Mouse (Mus musculus) heart, postnatal 25 days (tissue): ENCODE measurements around the gene Scube1. TPM values are rescaled to one million over a fixed set of nuclear protein-coding genes. Genes with fewer than 3 reads are reported as not detected.

Experiments used
- DNase-seq: peaks from one replicate; pipeline ENCODE4 v3.0.0; 2022; ENCODE audit warnings: low spot score
- intact Hi-C: fragments of 180-260 bp; cut with DNase I; formaldehyde crosslinking; loops from one replicate; pipeline ENCODE4 v1.15.1; 2025
- total RNA-seq, 2 experiments: library from RNA; stranded (reverse); gene quantifications; 2 replicates each; pipeline ENCODE4 v1.2.3; 2021

Gene Scube1
- total RNA-seq = 1 to 10 TPM; 1.1 to 1.2 TPM

DNA sequence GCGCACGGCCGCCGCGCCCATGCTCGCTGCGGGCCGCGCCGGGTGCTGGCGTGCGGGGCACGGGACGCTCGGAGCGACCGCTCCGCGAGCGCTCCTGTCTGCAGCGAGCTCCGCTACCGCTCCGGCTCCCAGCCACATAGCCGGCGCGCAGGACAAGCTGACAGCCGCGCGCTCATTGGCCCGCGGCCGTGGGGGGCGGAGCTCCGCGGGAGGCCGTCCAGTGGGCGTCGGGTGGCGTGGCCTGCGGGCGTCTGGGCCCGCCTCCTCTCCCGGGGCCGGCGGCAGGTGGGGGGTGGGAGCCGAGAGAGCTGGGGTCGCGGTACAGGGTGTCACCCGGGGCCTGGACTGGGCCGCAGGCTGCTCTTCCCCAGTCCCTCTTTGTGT lies at the start of gene Scube1:
Gene Scube1, minus strand, starts transcription at position 136 of the 384 bp plus-strand sequence.
- intact Hi-C loops = no loop called here
- DNase-seq = peak; percentile 79

DNA sequence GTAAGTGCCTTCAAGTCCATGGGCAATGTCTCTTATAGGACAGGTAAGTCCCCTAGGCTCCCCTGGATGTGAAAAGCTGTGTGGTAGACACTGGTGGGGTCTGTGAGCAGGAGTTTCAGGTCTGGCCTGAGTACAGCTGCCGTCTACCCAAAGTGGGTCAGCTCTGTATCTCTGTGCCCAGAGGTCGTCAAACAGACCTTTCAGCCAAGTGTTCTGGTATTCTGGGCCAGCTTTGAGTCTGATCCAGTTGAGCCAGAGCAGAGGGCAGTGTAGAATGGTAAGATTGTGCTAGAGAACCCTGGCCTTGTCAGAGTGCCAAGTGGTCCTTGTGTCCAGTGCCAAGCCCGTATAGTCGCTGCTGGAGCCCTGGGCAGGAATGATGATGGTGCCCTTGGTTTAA lies 48.1 kb upstream of the Scube1 start:
- no peak for DNase-seq
- intact Hi-C loops = no loop called here

DNA sequence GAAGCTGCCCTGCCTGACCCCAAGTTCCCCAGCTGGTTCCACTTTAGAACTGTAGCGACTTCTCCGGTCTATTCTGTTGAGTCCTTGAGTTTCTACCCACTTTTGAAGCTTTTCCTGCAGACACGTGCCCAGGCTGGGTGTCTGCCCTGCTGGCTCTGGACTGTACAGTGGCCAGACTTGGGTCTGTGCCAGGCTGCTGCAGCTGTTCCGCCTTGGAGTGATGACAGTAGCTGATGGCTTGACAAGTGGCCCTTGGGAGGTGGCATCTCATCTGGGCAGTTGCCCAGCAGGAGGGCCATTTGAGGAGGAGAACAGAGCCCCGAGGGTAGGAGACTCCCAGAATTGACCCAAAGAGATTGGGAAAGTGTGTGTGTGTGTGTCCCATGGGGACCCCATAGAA lies 47.6 kb upstream of the Scube1 start:
- intact Hi-C loops = no loop called here
- peak; percentile 8 for DNase-seq

DNA sequence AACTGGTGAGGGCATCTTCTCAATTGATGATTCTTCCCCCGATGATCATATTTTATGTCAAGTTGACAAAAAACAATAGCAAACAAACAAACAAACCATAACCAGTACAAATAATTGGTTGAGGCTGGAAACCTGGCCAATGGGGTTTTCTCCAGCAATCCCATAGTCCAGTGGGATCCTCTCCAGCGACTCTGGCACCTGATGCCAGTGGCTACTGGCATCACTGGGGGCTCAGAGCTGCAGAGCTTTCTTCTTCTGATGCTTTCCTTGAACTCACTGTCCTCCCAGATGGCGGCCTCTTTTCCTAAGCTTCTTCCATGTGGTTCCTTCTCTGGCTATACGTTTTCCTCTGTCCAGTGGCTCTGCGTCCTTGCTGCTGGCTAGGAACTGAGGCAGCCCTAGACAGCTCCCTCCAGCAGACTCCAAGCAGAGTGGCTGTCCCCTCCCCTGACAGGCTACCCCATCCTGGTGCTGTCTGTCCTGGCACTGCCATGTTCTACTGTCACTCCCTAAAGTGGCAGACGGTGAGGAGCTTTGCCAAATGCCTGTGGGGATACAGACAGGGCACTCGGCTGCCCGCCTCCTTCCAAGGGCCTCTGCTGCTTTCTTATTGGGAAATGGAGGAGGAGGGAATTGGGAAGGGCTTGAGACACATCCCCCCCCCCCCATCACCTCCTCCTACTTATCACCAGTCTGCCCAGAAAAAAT lies 46.7 kb upstream of the Scube1 start:
- intact Hi-C loops = no loop called here
- DNase-seq = no peak

DNA sequence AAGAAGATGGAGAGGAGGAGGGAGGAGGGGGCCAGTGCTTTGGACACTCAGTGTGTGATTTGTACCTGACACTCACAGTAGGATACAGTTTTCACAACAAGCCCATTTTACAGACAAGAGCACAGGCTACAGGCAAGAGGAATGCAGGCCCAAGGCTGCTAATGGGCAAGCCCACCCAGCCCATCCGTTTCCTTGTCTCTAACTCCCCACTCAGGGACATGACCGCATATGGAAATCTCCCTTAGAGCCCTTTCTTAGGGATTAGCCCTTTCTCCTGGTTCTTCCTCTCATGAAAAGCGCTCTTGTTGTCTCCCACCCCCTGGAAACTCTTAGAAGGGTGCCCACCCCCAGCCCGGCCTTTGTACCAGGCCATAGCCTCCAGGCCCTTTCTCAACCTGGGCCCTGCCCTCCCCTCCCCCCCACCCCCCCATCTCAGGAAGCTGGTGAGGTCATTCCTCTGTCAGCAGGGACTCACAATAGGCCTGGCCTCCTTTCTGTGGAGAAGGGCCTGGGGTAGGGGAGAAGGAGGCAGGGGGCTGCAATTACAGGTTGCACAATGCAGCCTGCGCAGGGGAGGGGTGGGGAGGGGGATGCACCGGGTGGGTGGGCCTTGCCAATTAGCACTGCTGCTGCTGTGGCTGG lies 40.7 kb upstream of the Scube1 start:
- intact Hi-C loops = no loop called here
- no peak for DNase-seq

DNA sequence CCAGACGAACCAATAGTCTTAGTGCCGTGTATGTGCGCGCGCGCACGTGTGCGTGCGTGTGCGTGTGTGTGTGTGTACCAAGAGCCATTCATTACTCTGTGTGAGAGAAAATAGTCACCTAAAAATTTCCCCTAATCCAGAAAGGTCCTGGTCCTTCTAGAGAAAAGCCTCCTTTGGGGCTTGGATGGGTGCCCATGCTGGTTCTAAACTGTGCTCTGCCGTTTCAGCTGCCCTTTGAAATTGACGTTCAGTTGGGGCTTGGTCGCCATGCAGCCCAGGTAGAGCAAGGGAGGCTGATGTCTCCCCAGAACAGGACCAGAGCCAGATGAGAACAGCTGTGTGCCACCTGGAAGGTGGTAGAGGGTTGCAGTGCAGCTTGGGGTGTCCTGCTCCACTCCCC lies 36.7 kb upstream of the Scube1 start:
- DNase-seq = no peak
- intact Hi-C loops = loop anchor here (2.0 kb wide), 1 partner anchor 293 kb away; no protein-coding TSS in a partner anchor

DNA sequence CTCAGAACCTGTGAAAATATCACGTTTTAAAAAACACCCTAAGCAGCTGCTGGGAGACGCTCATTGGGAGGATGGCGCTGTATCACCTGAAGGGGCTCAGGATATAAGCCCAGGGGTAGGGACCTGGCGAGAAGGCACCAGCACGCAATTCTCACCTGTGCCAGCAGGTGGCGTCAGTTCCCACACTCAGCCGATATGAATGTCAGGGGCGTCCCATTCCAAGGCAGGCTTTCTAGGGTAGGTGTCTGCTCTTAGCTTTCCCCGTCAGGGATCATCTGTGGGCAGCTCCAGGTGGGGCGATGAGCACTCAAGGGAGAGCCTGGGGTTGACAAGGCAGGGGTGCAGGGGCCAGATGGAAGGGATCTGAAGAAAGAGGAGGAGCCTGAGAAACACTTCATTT lies 35.9 kb upstream of the Scube1 start:
- no peak for DNase-seq
- intact Hi-C loops = loop anchor here (2.0 kb wide), 1 partner anchor 294 kb away; no protein-coding TSS in a partner anchor

DNA sequence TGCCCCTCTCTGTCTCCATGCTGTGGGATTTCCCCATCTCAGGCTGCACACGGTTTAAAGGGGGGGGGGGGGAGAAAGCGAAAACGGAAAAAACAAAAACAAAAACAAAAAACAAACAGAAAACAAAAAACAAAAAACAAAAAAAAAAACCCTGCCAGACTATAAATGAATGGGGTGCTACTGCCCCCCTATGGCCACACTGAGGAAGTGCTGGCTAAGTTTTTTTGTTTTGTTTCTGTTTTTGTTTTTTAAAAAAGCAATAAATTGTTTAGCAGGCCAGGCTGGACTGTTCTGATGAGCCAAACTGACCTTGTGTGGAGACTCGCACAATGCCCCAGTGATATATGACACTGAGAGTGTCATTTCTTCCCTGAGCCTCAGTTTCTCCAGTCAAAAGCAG lies 34.1 kb upstream of the Scube1 start:
- DNase-seq = no peak
- intact Hi-C loops = loop anchor here (1.0 kb wide), 2 partner anchors 95 to 125 kb away; no protein-coding TSS in a partner anchor

DNA sequence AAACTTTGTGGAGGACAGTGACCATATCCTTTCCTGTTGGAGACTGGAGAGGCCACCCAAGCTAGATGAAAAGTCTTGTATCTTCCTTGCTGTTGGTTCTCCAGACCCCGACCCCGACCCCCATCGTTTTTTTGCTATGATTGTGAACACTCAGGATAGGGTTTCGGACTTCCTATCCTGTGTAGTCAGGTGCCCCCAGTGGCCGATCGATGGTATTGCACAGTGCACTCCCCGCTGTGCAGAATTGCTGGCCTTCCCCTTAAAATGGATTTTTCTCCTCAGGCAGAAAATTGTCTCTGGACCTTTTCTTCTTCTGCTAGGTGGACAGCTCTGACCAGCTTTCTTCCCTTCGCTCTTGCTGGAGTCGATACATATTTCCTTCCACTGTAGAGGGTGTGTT lies 31.9 kb upstream of the Scube1 start:
- intact Hi-C loops = loop anchor here (2.0 kb wide), 1 partner anchor 30 kb away; no protein-coding TSS in a partner anchor
- DNase-seq = no peak

DNA sequence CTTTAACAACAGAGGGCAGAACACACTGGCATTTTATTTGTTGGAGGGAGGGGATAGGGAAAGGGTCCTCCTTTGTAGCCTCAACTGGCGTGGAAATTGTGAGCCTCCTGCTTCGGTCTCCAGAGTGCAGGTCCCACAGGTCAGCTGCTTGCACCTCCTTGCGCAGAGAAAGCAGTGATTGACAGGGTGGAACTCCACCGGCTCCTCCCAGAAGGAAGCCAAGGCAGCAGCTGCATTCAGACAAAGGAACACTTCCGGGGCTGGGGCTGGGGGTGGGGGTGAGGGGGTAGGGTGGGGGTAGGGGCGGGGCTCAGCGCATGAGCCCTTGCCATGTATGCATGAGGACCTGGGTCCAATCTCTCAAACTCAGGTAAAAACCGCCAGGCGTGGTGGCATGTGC lies 24.6 kb upstream of the Scube1 start:
- intact Hi-C loops = no loop called here
- no peak for DNase-seq

DNA sequence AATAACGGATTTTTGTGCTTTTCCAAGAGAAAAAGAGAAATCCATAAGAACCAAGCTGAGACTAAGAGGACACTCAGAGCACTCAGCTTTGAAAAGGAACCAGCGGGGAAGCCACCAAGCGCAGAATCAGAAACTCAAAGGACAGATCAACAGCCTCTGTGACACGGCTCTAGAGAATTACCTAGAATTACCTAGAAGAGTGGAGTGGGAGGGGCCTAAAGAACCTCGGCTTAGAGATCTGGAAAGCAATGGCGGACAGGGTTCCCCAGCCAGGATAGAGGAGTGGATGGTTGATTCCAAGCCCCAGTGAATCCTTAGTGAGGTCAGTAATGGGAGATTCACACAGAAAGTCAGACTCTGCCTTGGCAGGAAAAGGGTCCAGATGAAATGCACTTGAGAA lies 24.2 kb upstream of the Scube1 start:
- no peak for DNase-seq
- intact Hi-C loops = no loop called here

DNA sequence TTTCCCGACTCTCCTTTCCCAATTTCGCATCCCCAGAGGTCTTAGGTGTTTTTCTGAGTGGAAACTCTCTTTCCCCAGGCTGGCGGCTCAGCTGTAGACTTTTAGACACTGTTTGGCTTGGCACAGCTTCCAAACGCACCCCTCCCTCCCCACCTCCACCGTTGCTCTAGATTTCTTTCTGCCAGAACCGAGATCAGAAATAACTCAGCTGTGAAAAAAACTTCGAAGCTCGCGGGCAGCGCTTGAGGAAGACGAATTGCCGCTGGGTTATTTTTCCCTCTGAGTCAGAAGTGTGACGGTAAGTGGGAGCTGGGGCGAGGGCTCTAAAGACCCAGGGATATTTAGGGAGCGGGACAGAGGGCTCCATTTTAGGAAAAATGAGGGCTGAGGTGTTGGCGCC lies 21.5 kb upstream of the Scube1 start:
- DNase-seq = no peak
- intact Hi-C loops = no loop called here

DNA sequence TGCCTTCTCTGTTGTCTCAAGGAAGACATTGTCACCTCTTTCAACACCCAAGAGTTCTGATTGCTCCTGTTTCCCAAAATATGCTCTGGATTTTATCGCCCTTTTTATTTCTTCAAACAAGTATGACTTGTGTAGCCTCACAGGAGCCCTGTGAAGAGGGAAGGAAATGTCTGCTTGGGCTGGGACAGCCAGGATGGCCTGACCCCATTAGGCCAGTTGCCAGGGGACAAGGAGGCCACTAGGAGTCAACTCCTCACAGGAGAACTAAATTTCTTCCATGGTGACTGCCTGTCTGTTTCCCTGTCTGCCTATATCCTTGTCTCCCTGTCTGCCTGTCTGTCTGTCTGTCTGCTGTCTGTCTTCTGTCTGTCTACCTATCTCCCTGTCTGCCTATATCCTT lies 17.2 kb upstream of the Scube1 start:
- intact Hi-C loops = no loop called here
- DNase-seq = no peak

DNA sequence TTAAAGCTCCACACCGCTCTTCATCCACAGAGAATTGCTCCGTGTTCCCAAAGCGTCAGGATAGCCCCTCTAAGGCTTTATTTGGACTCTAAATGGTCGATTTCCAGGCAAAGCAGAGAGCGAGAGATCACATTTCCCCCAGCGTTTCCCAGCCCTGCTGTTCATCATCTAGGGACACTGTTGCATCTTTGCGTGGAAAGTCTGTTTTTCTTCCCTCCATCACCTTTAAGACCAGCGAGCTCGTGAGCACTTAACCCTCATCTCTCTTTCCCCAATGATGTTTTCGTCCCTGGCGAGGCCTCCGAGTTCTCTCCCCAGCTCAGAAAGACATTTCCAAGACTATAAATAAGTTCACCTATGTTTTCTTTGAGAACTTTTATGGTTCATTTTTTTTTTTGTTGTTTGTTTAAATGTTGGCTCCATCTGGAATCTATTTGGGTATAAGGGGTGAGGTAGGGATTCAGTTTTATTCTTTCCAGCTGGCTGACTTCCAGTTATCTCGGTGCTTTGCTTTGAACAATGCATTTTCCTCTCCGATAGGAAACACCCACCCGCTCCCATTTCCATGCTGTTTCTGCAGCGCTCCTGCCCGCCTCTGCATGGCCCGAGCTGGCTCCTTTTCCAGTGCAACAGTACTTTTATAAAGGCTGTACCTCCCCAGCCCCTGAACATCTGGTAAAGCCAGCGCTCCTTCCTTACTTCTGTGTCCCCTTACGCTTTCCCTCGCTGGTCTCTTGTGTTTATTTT lies 16.0 kb upstream of the Scube1 start:
- intact Hi-C loops = no loop called here
- DNase-seq = no peak

DNA sequence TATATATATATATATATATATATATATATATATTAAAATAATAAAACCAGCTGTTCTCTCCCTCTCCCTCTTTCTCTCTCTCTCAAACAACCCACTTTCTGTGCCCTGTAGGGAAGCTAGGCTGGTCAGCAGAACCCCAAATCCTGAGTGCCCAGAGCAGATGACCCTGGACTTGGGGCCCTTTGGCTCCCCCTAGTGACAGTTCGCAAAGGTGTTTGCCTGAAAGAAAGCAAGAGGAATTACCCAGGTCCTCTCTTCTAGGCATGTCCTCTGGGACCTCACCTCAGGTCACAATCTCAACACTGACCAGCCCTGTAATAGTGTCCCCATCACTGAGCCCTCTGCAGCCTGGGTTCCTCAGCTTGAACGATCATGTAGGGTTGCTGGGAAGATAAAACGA lies 2.8 kb upstream of the Scube1 start:
- no peak for DNase-seq
- intact Hi-C loops = loop anchor here (2.0 kb wide), 1 partner anchor 29 kb away; no protein-coding TSS in a partner anchor

DNA sequence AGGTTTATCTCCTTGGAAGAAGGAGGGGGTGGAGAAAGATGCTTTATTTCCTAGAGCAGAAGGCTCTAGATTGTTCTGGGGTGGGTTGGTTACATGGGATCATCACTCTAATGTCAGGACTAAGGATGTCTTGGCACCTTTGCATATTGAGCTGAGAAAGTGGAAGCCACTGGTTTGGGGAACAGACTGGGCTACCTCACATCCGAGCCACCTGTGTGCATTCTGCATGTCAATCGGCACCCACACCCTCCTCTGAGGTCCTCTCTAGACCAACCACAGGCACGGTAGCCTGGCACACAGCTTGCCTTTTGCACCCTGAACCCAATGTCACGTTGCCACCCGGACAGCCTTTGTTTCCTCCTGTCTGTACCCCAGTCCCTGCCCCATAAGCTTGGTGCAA lies 1.9 kb upstream of the Scube1 start:
- no peak for DNase-seq
- intact Hi-C loops = loop anchor here (1.0 to 2.0 kb wide), 2 partner anchors 30 to 62 kb away; no protein-coding TSS in a partner anchor

DNA sequence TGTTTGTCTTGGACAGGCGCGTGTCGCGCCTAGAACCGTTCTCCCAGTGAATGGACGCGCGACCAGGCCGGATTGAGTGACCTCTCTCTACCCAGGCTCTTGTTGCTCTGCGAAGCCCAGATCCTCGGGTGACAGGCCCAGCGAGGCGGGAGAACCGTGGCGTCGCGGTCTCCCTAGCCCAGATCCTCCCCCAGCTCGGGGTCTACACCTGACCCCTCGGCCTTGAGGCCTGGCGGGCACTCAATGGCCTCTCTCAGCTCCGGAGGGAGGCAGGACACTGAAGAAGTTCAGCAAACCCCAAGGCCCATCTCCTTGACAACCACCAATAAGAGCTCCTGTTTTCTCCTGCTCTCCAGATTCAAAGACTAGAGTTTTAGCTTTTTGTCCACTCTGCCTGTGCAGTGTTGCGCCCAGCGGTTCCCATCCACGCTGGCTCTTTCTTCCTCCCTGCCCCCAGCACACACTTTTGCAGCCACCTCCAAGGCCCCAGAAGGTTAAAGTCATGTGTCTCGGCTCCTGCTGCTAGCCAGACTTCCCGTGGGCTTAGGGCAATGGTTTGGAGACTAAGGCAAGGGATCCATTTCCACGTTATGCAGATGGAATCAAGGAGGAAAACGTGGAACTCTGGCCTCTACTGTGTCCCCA lies 857 bp upstream of the Scube1 start:
- DNase-seq = no peak
- intact Hi-C loops = loop anchor here (1.0 to 2.0 kb wide), 2 partner anchors 31 to 61 kb away; no protein-coding TSS in a partner anchor

DNA sequence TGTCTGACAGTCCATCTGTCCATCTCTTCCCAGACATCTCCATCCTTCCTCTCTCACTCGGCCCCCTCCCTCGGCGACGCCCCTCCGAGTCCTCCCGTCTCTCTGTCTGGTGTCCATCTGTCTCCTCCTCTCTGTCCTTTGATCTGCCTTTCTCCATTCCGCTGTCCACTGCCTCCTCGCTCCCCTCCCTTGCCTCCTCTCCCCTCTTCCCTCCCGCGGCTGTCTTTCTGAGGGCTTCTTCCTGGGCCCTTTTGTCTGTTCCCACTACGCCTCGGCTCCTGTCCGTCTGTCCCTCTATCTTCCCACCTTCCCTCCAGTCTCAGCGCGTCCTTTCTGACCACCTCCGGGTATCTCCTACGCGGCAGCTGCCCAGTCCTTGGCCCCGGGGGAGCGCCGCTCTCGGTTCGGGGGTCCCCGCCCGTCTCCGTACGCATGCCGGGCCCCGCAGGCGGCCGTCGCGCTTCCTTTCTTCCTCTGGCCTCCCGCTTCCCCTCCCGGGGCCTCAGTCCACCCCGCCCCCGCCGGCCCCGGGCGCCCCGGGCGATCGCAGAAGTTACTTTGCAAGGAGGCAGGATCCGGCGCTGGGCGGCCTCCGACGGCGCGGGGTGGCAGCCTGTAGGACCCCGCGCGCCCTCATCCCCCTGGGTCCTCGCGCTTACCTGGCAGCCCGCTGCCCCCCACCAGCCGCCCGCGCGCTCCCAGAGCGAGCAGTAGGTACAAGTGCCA lies 498 bp downstream of the Scube1 start:
- DNase-seq = no peak
- intact Hi-C loops = no loop called here

DNA sequence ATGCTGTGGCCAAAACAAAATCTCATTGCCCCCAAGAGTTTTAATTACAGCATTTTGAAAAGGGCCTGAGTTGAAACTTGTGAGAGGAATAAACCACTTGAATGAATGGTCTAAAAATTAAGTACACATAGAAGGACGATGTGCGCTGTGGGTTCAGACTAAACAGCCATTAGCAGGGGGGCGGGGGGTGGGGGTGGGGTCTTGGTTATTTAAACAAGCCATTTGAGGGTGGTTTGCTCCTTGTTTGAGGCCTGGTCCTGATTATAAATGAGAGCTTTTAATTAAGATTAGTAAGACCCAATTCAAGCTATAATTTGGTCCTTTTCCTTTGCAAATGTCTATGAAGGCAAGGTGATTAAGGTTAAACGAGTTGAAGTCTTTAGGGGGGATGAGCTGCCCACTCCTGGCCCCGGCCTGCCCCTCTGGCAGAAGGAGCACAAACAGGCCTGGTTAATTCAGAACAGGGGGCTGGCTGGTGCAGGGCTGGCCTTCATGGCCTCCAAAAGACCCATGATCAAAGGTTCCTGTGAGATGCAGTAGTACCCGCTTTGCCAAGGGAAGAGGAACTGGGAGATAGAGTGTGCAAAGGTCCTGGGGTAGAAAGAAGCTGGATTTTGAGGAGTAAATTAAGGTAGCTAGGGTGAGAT lies 9.1 kb downstream of the Scube1 start:
- intact Hi-C loops = no loop called here
- no peak for DNase-seq
